Mouse (Mus musculus): ENCODE data around the gene Tlk1.

Tlk1 gene

DNA sequence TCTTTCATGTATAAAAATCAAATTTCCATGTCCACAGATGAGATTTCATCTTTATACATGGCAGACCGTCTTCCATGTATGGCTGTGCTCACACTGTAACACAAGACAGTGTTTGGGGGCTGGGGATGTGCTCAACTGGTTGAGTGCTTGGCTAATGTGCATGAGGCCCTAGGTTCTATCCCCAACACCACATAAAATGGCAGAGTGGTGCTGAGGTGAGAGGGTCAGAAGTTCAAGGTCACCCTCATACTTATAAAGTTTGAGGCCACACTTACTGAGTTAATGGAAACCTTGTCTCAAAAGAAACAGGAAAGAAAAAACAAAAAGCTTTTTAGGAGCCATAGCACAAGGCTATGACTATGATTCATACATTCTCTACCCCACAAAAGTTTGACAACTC, 25.1 kb downstream of the Tlk1 start:
- DNase-seq (ENCODE audit: extremely low spot score, low read depth, low spot score) = no peak

GRCm38 (mm10) chr2:70793276-70793675, 32.3 kb downstream of the Tlk1 start:
- DNase-seq (ENCODE audit: extremely low spot score, low read depth, low spot score) = no peak

GRCm38 (mm10) chr2:70790246-70790645, 35.3 kb downstream of the Tlk1 start:
- no peak for DNase-seq (ENCODE audit: extremely low spot score, low read depth, low spot score)

GRCm38 (mm10) chr2:70789331-70789730, 36.2 kb downstream of the Tlk1 start:
- no peak for DNase-seq (ENCODE audit: extremely low spot score, low read depth, low spot score)

DNA sequence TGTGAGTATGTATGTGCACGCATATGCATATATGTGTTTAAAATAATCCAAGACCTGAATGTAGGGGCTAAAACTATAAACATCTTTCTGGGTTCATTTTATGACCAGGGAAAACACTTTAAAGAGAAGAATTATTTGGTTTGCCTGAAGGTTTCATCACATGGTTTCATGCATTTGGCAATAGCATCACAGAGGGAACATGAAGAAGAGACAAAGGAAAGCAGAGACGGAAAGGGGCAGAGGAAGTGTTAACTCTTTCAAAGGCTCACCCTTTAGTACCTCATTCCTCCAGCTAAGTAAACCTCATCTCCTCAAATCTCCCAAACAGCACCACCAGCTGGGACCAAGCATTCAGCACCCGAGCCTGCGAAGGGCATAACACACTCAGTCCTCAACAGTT, 41.1 kb downstream of the Tlk1 start:
- no peak for DNase-seq (ENCODE audit: extremely low spot score, low read depth, low spot score)

- no peak for DNase-seq (ENCODE audit: extremely low spot score, low read depth, low spot score)
Observed at GRCm38 (mm10) chr2:70783504-70783903, 42.0 kb downstream of the Tlk1 start.

- peak; percentile 6 for DNase-seq (ENCODE audit: extremely low spot score, low read depth, low spot score)
Observed at GRCm38 (mm10) chr2:70779634-70780033, 45.9 kb downstream of the Tlk1 start.

- no peak for DNase-seq (ENCODE audit: extremely low spot score, low read depth, low spot score)
Observed at GRCm38 (mm10) chr2:70776744-70777143, 48.8 kb downstream of the Tlk1 start.

DNA sequence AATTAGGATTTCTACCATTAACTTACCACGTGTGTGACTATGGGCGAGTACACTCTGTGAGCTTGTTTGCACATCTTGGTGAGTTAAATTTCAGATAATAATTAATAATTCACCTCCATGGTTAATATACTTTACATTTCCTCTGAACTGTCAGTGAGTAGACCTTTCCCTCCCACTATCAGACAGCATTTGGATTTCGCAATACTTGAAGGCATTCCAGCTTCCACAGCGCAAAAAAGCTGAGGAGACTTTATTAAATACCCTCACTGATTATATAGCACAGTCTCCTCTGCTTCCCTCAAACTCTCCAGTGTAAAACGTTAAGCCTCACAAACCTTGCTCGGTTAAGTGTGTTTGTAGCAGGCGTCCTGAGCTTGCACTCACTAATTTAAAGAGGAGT, 60.8 kb downstream of the Tlk1 start:
- DNase-seq (ENCODE audit: extremely low spot score, low read depth, low spot score) = no peak

DNA sequence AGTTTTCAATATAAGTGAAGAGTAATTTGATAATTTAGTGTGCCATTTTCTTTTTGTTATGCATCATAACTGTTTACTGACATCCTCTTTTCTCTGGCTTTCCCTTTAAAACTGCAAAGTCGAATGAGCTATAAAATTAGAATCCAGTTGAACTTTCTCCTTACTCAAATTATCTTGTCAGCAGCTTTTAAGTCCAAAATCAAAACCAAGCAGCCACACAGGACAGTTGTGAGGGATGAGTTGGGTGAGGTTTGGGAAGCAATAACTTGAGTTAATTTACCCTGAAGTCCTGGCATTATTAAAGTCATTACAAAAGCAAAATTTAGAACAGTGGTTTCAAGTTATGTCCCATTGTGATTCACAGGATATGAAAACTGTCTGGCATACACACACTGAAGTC, 62.8 kb downstream of the Tlk1 start:
- no peak for DNase-seq (ENCODE audit: extremely low spot score, low read depth, low spot score)

DNA sequence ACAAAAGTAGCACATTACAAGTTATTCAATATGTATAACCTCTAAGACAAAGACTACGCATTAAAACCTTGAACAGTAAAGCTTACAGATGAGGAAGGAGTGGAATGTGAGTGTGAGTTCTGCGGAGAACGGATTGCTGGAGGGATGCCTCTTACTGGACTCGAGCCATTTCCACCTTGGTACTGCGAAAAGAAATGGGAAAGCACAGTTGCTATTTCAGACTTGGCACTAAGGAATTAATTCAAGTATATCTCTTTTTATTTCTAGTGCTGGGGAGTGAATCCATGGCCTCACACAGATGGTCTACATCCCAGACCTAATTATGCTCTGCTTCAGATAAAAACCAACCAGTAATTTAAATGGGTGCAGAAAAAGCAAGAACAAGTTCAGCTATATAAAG, 73.4 kb downstream of the Tlk1 start:
- no peak for DNase-seq (ENCODE audit: extremely low spot score, low read depth, low spot score)

DNA sequence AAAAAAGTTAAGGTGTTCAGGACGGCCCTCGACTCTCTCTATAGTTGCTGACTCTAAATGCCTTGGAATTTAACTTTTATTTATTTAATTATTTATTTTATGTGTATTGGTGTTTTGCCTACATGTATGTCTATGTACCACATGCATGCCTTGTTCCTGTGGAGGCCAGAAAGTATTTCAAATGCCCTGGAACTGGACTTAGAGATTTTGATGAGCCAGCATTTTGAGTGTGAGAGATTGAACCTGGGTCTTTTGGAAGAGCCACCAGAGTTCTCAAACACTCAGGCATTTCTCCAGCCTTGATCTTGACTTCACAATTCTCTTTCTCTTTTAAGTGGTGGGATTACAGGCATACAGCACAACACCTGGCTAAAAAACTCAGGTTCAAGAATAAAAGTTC, 73.9 kb downstream of the Tlk1 start:
- DNase-seq (ENCODE audit: extremely low spot score, low read depth, low spot score) = no peak

- no peak for DNase-seq (ENCODE audit: extremely low spot score, low read depth, low spot score)
Observed at GRCm38 (mm10) chr2:70742588-70742987, 82.9 kb downstream of the Tlk1 start.

GRCm38 (mm10) chr2:70741901-70742300, 83.6 kb downstream of the Tlk1 start:
- no peak for DNase-seq (ENCODE audit: extremely low spot score, low read depth, low spot score)

DNA sequence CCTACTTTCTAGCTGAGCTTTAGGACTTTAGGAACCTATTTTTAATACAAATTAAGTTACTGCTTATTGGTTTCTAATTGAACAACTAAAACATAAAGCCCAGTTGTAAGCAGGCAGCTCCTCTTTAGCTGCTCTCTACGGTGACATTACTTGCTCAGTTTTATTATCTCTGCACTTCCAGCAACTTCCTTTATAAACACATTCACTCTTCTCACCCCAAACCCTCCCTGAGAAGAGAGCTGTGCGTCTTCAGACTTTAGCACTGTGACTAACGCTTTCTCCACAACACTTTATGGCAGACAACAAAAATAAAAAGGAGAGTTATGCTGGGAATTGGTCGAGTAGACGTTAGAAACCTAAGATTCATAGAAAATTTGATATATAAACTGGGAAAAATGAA, 89.5 kb downstream of the Tlk1 start:
- no peak for DNase-seq (ENCODE audit: extremely low spot score, low read depth, low spot score)

- DNase-seq (ENCODE audit: extremely low spot score, low read depth, low spot score) = no peak
Observed at GRCm38 (mm10) chr2:70735534-70735933, 90.0 kb downstream of the Tlk1 start.

- DNase-seq (ENCODE audit: extremely low spot score, low read depth, low spot score) = no peak
Observed at GRCm38 (mm10) chr2:70727089-70727488, 98.4 kb downstream of the Tlk1 start.

DNA sequence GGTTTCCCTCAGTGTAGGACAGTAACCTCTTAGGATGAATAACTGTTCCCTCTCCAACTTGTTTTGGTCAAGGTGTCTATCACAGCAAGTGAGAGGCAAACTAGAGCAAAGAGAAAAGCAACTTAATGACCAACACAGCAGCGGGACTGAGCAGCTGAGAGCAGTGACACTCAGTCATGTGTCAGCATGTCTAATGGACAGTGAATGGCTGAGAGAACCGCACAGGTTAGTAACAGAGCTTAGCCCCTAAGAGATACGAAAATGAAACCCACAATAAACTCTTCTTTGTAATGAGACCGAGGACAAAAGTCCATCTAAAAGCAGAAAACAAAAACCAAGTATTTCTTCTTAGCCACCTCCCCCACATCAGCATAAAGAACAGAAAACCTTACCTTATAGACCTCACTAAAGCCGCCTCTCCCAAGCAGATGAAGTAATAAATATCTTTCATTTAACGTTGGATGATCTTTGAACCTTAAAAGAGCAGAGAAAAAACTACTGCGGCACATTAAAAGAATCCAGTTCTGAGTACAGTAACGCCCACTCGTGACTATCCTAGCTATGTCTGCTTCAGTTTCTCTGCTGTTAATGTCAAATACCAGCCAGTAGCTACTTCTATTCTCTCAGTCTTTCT, 101.8 kb downstream of the Tlk1 start:
- DNase-seq (ENCODE audit: extremely low spot score, low read depth, low spot score) = no peak

- no peak for DNase-seq (ENCODE audit: extremely low spot score, low read depth, low spot score)
Observed at GRCm38 (mm10) chr2:70710878-70711277, 114.7 kb downstream of the Tlk1 start.

GRCm38 (mm10) chr2:70710236-70710635, 115.3 kb downstream of the Tlk1 start:
- DNase-seq (ENCODE audit: extremely low spot score, low read depth, low spot score) = no peak

- no peak for DNase-seq (ENCODE audit: extremely low spot score, low read depth, low spot score)
Observed at GRCm38 (mm10) chr2:70708986-70709730, 116.4 kb downstream of the Tlk1 start.

DNA sequence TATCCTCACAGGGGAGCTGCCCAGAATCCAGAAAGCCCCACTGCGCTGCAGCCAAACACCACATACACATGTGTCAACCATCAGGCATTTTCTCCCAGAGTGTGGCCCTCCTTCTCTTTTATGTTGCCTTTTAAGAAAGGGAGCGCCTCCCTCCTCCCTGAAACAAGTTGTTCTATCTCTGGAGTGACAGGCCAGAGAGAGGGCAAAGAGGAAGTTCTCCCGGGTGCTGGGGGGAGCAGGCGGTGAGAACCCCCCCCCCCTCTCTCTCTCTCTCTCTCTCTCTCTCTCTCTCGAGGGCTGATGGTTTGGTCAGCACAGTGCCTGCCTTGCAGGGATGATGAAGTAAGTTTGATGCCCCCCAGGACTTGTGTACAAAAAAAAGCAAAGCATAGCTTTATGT, 123.1 kb downstream of the Tlk1 start:
- DNase-seq (ENCODE audit: extremely low spot score, low read depth, low spot score) = no peak

- DNase-seq (ENCODE audit: extremely low spot score, low read depth, low spot score) = no peak
Observed at GRCm38 (mm10) chr2:70701571-70701970, 124.0 kb downstream of the Tlk1 start.
